Mouse (Mus musculus) natural killer cell, adult 2 months (primary cell): ENCODE measurements around the gene Osbpl2.
"Not testable (repeated sequence)": the region's sequence is repeated elsewhere in the genome, so short reads cannot be mapped to it uniquely, and the experiment has no call there.

Source experiments
- DNase-seq, 2 experiments: peaks; one replicate each; pipeline ENCODE4 v3.0.0; 2022; ENCODE audit warnings: low spot score in 2 of 2

Gene Osbpl2

DNA sequence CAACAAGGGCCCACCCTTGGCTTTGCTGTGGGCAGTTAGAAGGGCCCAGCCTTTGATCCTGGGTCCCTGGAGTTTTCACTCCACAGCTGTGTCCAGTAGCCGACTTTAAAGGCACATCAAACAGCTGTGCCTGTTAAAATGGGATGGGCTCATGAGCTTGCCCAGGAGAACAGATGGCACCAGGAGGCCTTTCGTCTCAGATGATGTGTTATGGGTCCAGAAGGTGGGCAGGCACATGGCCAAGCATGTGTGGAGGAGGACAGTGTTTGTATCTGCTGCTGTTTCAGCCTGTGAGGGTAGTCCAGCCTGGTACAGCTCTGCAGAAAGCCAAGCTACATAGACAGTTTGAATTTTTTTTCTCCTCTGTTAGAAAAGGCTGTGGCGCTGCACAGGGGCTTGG, 35.7 kb downstream of the Osbpl2 start:
- DNase-seq = no peak

DNA sequence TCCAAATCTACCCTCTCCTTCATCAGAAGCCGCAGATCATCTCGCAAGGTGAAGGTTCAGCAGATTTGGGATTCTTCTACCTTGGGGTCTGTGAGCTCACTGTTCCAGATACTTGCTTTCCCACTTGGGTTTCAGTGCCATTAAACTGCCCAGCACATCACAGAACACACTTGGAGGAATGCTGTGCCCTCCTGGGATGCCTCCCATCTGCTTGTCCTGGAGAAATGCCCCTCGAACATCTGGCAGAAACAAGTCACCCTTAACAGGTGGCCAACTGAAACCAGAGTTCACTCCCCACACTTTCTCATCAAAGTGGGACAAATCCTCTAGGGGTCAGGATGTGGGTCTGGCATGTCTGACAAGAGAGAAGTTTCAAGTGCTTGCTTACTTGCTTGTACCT, 39.5 kb downstream of the Osbpl2 start:
- DNase-seq = no peak

- DNase-seq = no peak
Measured at GRCm38 (mm10) chr2:180165855-180166254, 46.7 kb downstream of the Osbpl2 start.

GRCm38 (mm10) chr2:180166869-180167268, 47.8 kb downstream of the Osbpl2 start:
- DNase-seq = no peak

DNA sequence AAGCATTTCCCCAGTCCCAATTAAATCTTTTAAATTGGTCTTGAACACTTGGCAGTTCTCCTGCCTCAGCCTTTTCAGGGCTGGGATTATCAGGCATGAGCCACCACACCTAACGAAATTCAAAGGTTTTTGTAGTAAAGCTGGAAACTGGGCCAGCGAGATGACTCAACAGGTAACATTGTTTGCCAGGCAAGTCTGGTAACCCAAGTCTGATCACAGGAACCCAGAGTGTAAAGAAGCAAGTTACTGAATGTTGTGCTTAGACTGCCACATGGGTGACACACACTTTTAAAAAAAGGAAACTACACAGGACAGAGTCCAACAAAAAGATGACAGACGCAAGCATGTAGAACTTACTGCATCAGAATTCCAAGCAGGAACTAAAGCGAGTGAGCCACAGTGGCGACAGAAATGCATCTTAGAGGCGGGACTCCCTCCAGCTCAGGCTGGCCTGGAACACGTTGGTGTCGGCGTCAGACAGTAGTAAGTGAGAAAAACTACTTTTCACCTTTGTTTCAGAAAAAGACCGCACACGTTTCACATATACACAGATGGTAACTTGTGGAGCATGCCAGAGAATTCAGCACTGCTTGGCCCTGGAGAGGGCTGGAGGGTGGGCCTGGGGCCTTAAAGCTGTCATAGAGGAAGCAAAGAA, 51.2 kb downstream of the Osbpl2 start:
- DNase-seq = no peak

DNA sequence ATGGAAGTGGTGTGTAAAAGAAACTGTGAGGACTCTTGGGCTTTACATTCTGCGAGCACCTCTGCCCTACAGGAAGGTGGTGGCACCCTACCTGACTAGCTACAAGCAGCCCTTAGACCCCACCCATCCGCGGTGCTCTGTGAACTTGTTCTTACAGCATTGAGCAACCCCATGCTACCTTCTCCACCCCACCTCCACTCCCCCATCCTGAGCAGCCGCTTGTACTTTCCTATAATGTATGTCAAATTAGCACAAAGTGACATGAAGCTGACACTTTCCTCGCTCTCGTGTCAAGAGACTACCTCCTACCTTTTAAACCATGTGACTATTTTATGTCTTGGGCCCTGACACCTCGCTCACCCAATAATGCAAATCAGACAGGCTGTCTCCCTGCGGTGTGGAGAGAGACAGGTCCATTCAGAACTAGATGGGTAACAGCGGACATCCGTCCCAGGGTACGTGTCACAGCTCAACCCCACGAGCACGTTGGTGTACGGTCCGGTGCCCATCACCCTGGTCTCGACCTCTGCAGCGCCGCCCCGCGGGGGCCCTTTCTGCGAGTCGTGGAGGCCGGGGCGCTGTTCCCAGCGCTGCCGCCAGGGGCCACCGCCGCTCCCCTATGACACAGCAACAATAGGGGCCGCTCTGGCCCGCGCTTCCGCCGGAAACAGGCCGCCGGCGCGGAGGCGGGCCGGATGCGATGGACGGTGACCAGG, 51.9 kb downstream of the Osbpl2 start, which contains the start of gene Adrm1:
TSS of gene Adrm1 (plus strand) at position 680 of the 716 bp plus-strand sequence.
- DNase-seq = peak; percentile 96 to 98

DNA sequence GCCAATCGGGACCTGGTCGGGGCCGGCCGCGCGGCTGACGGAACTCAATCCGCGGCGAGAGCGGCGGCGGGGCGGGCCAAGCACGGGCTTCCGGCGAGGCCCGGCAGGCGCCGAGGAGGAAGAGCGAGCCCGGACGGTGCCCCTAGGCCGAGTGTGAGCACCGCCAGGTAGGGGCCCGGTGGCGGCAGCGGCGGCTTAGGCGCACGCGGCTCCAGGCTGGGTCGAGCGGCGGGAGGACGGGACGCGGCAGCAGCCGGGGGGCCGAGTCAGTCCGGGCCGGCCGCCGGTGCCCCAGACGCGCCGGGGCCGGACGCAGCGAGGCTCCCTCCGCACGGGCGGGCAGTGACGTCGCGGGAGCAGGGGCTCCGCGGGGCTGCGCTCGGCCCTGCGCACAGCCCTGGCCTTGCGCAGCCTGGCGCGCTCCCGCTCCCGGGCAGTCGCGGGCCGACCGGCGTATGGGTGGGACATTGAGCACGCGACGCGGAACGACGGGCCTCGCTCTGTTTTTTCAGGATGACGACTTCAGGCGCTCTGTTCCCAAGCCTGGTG, 52.5 kb downstream of the Osbpl2 start:
- DNase-seq = no peak

DNA sequence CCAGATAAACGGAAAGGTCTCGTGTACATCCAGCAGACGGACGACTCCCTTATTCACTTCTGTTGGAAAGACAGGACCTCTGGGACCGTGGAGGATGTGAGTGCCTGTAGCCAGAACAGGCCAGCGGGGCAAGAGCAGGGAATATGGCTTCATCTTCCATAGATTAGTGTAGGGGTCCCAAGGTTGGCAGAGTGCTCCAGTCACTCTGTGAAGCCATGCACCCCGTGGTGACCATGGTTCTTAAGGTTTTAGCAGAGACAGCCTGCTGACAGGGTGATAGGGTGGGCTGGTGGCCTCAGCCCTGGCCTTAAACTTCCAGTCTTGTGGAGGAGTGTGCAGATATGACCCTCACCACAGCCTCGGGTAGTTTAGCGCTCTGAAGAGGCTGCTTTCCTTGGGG, 53.0 kb downstream of the Osbpl2 start:
- no peak for DNase-seq

DNA sequence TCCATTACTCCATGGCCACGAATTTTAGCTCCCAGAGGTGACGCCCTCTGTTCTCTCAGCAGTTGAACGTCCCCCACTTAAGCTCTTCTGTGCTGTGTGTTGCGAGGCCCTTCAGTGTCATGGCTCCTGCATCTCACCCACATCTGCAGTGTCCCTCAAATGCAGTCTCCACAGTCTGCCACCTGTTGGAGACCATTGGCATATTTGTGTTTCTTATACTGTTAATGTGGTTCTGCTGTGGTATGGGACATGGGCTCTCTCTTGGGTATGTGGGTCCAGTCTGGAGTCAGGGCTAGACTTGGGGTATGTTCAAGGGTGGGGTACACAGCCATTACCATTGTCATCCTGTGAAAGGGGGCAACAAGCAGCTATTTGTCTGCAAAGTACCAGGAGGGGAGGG, 54.1 kb downstream of the Osbpl2 start:
- DNase-seq = no peak

- not testable (repeated sequence) for DNase-seq
Measured at GRCm38 (mm10) chr2:180173711-180174110, 54.6 kb downstream of the Osbpl2 start.

- no peak for DNase-seq
Measured at GRCm38 (mm10) chr2:180174121-180174520, 55.0 kb downstream of the Osbpl2 start.

GRCm38 (mm10) chr2:180175725-180176124, 56.6 kb downstream of the Osbpl2 start:
- DNase-seq = no peak

DNA sequence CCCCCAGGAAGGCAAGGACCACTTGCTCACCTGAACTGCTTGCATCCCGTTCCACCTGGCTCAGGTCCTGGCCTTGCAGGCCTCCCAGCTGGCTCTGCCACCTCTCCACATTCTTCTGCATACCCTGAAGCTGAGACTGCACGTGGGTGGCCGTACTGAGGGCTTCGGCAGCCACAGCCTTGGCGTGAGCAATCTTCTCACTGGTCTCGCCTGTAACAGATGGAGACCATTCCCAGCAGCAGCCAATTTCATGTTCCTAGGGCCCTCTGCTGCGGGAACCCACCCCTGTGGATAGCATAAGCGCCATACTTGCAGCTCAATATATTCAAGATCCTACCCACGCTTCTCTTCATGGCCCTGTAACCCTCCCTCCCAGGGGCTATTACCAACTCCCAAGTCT, 62.4 kb downstream of the Osbpl2 start:
- no peak for DNase-seq

DNA sequence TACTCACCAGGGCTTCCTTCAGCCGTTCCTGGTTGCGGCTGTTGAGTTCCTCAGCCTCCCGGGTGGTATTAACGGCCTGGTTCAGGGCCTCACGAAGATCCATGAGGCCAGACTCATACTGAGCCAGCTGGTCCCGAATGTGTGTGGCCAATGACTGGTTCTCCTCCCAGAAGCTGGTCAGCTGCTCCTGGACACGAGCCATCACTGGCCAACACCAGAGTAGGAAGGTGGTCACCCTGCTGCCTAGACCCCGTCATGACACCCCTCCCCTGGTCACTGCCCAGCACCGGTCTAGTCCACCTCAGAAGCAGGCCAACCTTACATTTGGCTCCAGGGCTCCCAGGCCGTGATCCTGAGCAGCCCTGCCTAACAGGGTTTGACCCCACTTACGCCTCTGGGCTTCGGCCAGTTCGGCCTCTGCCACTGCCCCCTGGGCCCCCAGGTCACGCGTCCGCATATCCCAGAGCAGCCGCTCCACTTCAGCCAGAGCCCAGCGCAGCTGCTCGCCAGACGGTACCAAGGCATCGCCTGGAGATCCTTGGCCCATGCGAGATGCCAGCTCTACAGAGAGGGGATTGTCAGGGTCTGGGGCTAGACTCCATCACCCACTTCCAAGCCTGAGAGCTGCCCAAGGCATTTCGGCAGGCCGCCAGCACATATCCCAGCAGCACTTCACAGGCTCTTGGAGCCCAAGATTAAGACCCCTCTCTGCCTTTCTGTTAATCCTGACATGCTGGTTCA, 65.1 kb downstream of the Osbpl2 start:
- DNase-seq = no peak

DNA sequence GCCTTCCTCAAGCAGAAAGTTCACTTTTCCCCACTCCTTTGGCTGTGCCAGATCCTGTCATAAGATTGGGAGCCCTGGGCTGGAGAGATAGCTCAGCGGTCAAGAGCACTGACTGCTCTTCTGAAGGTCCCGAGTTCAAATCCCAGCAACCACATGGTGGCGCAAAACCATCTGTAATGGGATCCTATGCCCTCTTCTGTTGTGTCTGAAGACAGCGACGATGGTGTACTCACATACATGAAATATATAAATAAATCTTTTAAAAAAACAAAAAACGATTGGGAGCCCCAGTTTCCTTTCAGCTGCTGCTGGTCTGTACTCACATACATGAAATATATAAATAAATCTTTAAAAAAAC, 65.6 kb downstream of the Osbpl2 start:
- DNase-seq = no peak

DNA sequence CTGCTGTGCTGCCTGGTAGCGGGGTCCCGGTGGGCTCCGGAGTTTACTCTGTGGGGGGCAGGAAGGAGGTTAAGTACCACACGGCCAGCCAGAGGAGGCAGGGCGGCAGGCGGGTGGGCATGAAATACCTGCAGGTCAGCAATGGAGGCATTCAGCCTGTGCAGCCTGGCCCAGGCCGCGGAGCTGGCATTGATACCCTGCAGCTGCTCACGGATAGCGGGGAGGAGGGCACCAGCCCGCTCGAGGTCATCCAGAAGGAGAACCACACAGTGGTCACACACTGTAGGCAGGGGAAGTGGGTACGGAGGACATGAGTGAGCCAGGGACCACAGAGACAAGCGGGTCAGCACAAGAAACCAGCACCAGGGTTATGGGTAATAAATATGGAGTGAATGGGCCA, 66.6 kb downstream of the Osbpl2 start:
- no peak for DNase-seq

DNA sequence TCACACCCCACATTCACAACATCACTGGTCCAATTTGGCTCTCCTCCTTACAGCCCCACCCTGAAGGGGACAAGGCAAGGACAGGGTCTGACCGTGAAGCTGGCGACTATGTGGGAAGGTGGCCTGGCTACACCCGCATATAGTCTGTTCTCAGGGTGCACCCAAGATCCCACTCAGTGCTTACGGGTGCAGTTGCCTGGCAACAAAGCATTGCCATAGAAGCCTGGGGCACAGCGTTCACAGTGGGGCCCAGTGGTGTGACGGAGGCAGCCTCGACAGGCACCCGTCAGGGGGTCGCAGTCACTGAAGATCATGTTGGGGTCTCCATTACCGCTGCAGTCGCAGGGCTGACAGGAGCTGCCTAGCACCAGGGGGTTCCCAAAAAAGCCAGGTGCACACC, 68.3 kb downstream of the Osbpl2 start:
- no peak for DNase-seq

- DNase-seq = no peak
Measured at GRCm38 (mm10) chr2:180196610-180197322, 77.7 kb downstream of the Osbpl2 start.

DNA sequence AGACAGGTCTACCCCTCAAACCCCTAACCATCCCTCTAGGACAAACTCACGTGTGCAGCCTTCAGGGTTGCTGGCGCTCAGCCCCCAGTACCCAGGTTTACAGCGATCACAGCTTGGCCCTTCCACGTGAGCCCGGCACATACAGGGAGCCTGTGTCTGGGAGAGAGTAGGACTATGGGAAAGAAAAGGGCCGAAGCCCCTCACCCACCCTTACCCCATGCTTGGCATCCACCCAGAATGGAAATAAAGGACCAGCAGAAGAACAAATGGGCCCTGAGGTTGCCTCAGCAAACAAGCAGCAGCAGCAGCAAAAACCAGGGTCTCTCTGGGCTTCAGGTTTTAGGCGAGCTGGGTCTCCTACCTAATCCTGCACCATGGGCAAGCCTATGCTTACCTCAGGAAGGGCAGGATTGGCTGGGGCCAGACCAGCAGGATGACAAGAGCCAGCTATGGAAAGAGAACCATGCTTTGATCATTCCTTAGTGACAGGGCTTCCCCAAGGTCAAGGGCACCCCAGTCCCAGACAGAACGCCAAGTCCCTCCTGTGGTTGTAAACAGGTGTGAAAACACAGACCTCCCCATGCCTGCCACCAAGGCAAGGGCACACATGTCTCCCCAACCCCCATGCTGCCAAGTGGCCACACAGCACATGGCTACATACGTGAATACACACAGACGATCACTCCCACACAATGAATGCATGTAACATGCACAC, 78.4 kb downstream of the Osbpl2 start:
- DNase-seq = no peak

- no peak for DNase-seq
Measured at GRCm38 (mm10) chr2:180198782-180199181, 79.7 kb downstream of the Osbpl2 start.

GRCm38 (mm10) chr2:180200681-180201080, 81.6 kb downstream of the Osbpl2 start:
- DNase-seq = no peak
